Mouse (Mus musculus): ENCODE measurements around the gene Fbln2.

DNA sequence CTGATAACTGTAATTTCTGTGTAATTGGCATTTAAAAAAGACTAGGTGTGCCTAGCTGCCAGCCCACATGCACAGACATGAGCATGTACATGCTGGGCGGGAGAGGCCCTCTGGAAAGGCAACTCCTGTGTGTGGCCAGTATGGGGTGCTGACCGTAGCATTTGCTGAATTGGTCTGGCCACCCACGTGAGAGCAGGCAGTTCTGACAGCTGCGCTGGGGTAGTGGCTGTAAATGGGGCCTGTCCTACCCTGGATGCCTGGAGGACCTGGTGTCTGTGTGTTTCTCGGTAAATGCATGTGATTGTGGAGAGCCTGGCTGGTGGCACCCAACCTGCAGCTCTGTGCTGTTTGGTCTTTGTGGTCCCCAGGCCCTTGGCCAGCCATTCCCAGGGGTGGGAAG, 69.5 kb downstream of the Fbln2 start:
- TF ChIP-seq GATA1 (IDR thresholded peaks at IDR 0.05; ENCODE audit: low read length) = no peak
- no peak for TF ChIP-seq TAL1 (IDR thresholded peaks at IDR 0.05; ENCODE audit: low read length)

All from erythroblast, embryonic 14.5 days (primary cell).